Mouse (Mus musculus): ENCODE results near the gene Shisa5.
A peak's percentile ranks its signal among the peaks of the same experiment; 100 is the strongest.

The Shisa5 gene

DNA sequence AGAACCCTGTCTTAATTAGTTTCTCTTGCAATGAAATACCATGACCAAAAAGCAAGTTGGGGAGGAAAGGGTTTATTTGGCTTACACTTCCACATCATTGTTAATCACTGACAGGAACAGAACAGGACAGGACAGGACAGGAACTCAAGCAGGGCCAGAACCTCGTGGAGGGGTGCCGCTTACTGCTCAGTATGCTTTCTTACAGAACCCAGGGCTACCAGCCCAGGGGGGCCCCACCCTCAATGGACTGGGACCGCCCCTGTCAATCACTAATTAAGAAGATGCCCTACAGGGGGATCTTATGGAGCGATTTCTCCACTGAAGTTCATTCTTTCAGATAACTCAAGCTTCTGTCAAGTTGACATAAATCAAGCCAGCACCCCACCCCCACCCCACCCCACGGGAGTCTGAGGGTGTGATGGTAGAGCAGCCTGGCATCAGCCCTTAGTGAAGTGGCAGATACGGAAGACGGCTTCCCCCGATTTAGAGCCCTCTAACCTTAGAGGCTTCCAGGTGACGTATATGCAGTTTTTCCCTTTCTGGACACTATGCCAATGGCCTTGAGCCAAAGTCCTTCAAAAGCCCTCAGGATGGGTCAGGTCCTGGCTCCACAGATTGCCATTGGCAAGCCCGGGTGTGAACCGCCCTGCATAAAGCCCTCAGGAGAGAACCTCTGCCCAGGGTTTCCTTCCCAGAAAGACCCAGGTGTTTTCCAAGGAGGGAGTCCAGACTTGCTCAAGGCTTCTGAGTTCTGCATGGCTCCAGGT is 55.6 kb downstream of the Shisa5 start:
- DNase-seq (ENCODE audit: low read depth, low spot score), result no peak

DNA sequence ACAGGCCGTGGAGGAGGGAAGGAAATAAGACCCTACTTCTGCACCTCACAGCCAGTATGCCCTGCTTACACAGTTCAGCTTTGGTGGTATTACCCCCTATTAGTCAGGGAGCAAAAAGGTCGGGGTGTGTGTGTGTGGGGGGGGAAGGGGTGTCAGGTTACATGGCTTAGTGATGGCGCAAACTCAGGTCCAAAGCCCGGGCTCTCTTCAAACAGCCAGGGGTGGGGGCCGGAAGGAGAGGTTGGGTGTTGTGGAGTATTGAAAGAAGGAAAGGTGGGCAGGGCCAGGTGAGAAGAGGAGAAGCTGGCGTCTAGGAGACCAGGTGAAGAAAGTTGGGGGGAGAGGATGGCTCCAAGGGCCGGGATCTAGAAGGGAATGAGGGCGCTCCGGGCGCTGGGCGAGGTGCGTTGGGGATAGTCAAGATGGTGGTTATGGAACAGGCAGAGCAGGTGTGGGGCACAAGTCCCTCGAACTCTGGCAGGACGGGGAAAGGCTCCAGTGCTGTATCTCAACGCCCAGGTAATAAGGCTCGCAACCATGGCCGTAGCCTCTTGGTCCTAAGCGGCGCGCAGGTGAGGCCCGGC is 56.3 kb downstream of the Shisa5 start:
- peak; percentile 58 for DNase-seq (ENCODE audit: low read depth, low spot score)

DNA sequence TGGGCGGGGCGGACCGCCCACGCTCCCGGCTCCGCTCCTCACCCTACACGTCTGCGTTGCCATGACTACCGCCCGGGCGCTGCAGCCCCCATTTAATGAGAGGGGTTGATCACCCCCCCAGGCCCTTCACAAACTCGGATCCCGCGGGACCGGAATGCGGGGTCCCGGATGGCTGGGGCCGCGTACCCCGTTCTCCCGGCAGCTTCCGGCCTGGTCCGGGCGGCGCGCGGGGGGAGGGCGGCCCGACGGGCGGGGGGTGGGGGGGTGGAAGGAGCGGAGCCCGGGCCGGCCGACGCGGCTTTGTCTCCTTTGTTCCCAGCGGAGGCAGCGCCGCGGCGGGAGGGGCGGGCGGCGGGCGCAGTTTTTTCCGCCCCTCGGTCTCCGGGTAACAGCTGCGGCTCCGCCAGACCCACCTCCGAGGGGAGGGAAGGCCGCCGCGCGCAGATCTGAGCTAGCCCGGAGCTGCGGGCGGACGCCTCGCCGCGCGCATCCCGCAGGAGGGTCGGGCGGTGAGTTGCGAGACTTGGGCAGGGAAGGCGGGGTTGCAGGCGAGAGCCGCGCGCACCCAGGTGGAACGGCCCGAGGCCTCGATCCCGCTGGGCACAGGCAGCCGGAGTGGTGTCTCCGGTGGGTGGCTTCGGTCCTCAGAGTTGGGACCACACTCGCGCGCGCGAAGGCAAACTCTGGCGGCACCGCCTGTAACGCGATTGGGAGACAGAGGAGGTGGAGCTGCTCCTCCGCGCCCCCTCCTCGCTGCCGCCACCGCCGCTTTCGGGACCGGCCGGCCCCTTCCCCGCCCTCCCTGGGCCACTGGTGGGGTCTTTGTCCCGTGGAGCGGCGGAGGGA is 57.0 kb downstream of the Shisa5 start, which contains the start of gene Plxnb1:
Plxnb1 (plus strand) TSS at position 253 of the 846 bp plus-strand sequence.
- DNase-seq (ENCODE audit: low read depth, low spot score), result peak; percentile 89

DNA sequence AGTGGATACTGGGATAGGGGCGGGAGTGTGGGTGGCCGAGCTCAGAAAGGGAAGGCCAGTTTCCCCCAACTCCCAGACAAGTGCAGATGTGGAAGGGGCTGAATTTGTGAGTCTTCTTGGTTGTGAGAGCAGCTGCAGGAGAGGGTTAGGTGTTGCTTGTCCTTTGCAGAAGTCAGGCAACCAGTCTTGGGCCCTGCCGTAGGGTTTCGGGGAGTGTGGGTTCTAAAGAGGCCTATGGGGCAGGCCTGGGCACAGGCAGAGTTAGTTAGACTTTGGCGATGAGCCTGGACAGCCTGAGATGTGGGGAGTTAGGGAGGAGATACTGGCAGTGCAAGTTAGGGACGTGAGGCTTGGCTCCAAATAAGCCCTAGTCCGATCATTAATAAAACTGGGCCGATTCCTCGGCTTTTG is 57.9 kb downstream of the Shisa5 start:
- DNase-seq (ENCODE audit: low read depth, low spot score), result no peak

DNA sequence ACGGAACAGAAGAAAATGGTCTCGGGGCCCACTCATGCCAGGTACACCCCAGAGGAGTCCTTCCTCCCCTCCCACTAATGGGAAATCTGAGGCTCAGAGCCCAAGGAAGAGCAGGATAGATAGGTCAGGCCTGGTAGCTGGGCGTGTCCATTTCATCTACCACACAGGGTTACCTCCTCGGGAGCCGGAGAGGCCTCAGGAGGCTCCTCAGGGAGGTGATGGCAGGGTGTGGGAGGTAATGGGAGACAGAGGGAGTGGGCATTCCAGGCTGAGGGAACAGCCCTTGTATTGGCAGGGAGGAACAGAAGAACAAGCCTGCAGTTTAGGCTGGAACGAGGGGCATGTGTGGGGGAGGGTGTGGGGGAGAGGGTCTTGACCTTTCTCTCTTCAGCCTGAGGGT is 58.5 kb downstream of the Shisa5 start:
- peak; percentile 29 for DNase-seq (ENCODE audit: low read depth, low spot score)

DNA sequence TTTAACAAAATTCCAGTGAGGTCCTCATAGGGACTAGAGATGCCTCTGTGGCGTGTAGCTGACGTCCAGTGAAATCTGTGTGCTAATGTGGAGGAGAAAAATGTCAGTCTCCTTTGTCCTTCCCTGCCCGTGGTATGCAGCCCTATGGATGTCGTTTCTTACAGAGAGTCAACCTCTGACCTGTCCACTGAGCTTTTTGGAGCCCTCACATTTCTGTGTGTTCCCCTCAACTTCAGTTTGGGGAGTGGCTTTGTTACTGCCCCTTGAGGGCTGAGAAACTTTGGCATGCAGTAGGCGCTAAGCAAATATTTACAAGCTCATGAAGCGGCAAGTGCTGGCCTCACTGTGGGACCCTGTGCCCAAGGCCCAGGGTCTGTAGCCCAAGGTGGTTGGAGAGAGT is 58.9 kb downstream of the Shisa5 start:
- no peak for DNase-seq (ENCODE audit: low read depth, low spot score)

DNA sequence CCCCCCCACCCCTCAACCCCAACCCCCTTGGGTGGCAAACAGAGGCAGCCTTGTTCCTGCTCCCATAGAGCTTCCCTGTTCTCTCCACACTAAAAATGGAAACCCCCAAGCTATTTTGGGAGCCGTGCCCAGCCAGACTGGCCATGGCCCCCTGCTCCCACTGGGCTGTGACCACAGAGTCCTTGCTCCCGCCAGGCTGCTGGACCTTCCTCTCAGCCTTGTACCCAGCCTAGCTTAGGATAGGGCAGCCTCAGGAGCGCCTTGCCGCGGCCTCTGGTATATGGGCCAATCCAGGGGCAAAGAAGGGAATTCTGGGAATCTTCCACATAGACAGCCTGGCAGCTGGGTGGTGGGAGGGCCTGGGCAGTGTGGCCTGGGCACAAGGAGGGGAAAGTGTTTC is 59.5 kb downstream of the Shisa5 start:
- DNase-seq (ENCODE audit: low read depth, low spot score), result no peak

DNA sequence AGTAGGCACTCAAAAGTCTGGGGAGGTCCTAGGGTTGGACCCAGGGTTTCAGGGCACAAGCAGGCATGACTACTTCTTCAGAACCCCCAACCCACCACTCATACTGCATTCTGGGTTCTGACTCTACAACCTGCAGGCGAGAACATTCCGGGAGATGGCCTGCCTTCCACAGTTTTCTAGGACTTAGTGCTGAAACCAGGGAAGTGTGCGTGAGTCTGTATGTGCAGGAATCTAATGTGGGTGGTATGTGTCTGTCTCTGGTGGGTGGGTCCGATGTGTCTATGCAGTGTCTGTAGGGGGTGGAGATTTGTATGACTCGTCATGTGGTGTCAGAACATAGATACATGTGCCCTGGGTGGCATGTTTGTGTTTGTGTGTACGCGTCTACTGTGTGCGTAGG is 60.0 kb downstream of the Shisa5 start:
- no peak for DNase-seq (ENCODE audit: low read depth, low spot score)

DNA sequence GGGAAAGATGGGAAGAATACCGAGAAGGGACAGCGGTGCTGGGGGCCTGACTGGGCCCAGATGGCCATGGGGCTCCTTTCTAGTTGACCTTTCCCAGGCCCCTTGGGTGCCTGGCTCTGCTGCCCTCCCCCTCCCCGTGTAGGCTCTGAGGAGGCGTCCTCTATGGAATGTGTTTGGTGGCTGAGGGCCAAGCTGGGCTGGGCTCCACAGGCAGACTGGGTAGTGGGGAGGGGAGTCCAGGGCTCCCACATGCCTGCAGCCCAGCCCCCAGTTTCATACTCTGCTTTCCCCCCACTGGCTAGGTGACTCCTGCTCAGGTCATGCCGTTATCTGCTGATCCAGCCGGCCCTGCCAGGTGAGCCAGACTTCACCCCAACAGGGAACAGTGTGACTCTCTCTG is 60.6 kb downstream of the Shisa5 start:
- DNase-seq (ENCODE audit: low read depth, low spot score), result no peak

DNA sequence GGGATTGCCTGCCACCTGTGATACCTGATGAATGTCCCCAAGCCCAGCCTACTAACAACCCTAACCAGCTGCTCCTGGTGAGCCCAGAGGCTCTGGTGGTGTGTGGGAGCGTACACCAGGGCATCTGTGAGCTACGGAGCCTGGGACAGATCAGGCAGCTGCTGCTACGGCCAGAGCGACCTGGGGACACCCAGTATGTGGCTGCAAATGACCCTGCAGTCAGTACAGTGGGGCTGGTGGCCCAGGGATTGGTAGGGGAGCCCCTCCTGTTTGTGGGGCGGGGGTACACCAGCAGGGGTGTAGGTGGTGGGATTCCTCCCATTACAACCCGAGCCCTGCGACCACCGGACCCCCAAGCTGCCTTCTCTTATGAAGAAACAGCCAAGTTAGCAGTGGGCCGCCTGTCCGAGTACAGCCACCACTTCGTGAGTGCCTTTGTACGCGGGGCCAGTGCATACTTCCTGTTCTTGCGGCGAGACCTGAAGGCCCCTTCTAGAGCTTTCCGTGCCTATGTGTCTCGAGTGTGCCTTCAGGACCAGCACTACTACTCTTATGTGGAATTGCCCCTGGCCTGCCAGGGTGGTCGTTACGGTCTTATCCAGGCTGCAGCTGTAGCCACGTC is 62.1 kb downstream of the Shisa5 start:
- DNase-seq (ENCODE audit: low read depth, low spot score), result no peak

DNA sequence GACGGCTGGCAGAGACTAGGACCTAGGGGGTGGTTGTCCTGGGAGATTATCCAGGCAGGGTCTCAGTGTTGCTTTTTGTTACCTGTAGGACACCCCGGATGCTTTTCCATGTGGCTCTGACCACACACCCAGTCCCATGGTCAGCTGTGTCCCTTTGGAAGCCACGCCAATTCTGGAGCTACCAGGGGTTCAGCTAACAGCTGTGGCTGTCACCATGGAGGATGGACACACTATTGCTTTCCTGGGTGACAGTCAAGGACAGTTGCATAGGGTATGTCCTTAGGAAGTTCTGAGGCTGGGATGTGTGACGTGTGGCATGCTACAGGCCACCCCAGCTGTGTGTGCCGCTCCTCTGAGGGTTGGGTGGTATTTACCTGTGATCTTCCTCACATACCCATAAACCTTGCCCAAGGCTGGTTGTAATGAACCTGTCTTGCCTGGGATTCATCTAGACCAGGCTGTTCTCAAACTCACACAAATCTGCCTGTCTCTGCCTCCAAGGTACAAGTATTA is 63.6 kb downstream of the Shisa5 start:
- no peak for DNase-seq (ENCODE audit: low read depth, low spot score)

DNA sequence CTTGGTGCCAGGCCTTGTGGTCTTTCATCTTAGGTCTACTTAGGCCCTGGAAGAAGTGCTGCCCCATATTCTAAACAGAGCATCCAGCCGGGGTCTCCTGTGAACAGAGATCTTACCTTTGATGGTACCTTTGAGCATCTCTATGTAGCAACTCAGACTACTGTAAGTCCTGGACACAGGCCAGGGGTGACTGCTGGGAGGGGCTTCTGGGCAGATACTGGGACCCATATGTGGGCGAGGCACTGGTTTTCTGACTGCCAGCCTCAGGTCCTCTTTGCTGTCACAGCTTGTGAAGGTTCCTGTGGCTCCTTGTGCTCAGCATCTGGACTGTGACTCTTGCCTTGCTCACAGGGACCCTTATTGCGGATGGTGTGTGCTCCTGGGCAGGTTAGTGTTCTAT is 64.2 kb downstream of the Shisa5 start:
- no peak for DNase-seq (ENCODE audit: low read depth, low spot score)

DNA sequence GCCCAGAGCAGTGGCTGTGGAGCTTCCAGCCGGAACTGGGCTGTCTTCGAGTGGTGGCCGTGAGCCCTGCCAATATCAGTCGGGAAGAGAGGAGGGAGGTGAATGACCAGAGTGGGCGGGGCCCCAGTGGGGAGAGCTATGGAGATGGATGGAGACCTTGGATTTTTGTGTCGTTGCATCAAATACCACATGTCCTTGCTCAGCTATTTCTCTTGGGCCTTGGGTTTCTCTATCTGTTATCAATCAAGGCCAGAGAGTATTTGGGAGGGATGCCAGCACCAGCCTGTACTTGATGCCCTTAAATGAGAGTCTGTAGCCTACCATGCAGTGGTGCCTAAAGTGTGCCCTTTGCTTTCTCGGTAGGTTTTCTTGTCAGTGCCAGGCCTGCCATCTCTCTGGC is 64.9 kb downstream of the Shisa5 start:
- DNase-seq (ENCODE audit: low read depth, low spot score), result no peak

DNA sequence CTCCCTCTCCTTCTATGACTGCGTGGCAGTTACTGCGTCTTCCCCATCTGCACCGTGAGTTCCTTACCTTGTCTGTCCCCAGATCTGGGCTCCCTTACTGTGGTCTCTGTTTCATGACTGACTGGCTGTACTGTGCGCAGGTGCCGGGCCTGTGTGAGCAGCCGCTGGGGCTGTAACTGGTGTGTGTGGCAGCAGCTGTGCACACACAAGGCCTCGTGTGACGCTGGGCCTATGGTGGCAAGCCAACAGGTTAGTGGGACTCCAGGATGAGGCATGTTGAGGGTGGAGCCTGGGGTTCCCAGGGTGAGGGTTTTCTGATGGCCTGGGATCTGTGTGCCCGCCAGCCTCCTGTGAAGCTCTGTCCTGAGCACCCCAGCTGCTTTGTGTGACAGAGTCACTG is 65.7 kb downstream of the Shisa5 start:
- DNase-seq (ENCODE audit: low read depth, low spot score), result no peak

DNA sequence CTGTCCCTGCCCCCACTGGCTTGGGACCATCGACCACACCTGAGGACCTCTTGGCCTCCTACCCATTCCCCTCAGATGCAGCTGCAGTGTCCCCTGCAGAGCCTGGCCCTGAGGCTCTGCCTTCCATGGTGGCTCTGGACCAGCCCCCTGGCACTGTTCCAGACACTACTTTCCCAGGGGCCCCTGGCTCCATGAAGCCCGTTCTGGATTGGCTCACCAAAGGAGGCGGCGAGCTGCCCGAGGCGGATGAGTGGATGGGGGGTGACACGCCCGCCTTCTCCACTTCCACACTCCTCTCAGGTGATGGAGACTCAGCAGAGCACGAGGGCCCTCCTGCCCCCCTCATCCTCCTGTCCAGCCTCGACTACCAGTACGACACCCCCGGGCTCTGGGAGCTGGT is 66.6 kb downstream of the Shisa5 start:
- DNase-seq (ENCODE audit: low read depth, low spot score), result no peak

DNA sequence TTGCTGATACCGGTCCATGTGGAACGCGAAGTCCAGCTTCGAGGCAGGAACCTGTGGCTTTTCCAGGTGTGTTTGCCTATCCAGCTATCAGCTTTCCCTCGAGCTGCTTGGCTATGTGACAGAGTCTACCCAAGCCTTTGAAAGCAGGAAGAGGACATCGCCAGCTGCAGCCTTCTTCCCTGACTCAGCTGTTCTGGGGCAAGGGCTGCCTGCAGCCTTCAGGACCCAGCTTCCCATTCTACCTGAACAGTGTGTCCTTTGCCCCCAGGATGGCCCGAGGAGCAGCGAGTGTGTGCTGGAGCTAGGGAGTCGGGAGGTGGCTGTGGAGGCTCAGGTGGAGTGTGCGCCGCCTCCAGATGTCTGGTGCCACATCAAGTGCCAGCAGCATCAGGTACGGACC is 67.3 kb downstream of the Shisa5 start:
- no peak for DNase-seq (ENCODE audit: low read depth, low spot score)

DNA sequence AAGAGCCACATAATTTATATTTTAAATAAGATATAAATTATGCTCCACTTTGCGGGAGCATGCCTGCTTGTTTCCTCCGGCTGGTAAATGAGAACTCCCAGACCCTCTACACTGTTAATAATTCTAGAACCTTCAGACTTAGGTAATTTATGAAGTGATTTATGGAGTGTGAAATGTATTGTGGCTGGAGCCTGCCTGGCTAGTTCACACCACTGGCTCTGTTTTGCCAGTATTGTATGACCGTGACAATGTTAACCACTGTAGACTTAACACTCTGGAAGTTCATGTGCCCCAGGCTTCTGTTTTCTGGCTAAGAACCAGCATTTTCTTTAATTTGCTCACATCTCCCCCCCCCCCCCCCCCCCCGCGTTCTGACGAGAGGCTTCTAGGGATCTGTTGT is 69.0 kb downstream of the Shisa5 start:
- no peak for DNase-seq (ENCODE audit: low read depth, low spot score)
